Mouse (Mus musculus) adrenal gland, adult 18-20 months (tissue): ENCODE data around the gene Helz2. TPM values are rescaled to one million over a fixed set of nuclear protein-coding genes. Genes with fewer than 3 reads are reported as not detected.
A peak's percentile ranks its signal among the peaks of the same experiment; 100 is the strongest.

Experiments used
- DNase-seq, 2 experiments: peaks; one replicate each; pipeline ENCODE4 v3.0.0; 2021 to 2022; ENCODE audit warnings: low spot score in 2 of 2
- long read RNA-seq, 2 experiments: library from polyadenylated mRNA; stranded (forward); transcript quantifications; one replicate each; pipeline ENCODE4 v2.0.0; 2021
- total RNA-seq, 2 experiments: library from RNA; stranded (reverse); gene quantifications; 1 replicate in 1 of 2; 2 replicates in 1 of 2; pipeline ENCODE4 v1.2.3; 2021

Gene Helz2
- total RNA-seq, result 10 to 100 TPM; 21.6 to 23.7 TPM
- long read RNA-seq, experiment 1, partial matches to known transcripts, result 5 of 5 reads
- long read RNA-seq, experiment 1, other reads (novel, unspliced or antisense), result 0 of 5 reads
- long read RNA-seq, experiment 2, partial matches to known transcripts, result 1 of 1 reads
- long read RNA-seq, experiment 2, other reads (novel, unspliced or antisense), result 0 of 1 reads

DNA sequence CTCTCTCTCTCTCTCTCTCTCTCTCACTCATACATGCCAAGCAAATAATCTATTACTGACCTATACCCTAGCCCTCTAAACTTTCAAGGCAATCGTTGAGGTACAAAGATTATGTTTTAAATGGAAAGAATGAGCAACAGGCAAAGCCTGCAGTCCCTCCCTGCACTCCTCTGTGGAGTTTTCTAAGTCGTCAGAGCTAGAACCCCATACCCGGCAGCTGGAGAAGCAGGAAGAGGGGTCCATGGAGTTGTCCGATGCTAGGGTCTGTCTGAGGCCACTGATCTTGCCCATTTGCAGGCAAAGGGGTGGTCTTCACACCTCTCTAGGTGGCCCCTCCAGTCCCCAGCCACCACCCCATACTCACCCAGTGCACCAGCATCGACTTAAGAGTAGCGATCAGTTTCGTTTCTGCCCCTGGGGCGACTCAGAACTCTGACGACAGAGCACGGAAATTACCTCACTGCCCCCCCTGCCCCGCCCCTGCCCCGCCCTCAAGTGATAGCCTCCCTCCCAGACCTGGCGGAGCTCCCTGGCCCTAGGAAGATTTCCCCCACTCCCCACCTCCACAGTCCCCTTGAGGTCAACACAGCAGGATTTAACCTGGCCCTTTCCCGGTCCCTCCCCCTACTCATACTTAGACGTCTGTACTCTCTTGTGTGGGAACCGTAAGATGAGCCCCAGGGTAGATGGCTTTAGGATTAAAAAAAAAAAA, at the start of gene Helz2:
Gene Helz2, minus strand, starts transcription at position 426 of the 712 bp plus-strand sequence.
- DNase-seq, result peak; percentile 58

DNA sequence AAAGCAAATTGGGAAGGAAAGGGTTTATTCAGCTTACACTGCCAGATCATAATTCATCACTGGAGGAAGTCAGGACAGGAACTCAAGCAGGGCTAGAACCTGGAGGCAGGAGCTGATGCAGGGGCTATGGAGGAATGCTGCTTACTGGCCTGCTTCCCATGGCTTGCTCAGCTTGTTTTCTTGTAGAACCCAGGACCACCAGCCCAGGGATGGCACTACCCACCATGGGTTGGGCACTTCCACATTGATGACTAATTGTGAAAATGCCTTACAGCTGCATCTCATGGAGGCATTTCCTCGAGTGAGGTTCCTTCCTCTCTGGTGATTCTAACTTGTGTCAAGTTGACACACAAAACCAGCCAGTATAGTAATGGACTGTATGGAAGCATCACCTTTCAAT, 49.1 kb upstream of the Helz2 start:
- no peak for DNase-seq

- DNase-seq, result no peak
Observed at GRCm38 (mm10) chr2:181288691-181289090, 46.9 kb upstream of the Helz2 start.

DNA sequence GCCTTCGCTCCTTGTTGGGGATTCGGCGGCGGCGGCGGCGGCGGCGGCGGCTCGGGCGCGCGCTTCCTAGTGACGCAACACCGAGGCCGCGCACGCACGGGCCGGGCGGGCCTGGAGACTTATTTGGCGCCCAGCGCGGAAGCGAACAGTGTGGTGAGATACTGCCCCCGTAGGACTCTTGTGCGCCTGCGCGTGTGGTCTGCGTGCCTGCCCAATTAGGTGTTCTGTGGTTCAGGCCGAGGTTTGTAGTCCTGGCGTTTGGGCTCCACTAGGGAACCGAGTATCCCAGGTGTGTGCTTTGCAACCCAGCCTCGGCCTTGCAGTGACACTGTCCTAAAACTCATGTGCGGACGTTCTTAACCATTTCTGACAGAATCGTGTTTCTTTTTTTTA, 46.1 kb upstream of the Helz2 start, which contains the start of gene Gmeb2:
Gene Gmeb2, minus strand, starts transcription at position 78 of the 393 bp plus-strand sequence.
- DNase-seq, result peak; percentile 82 to 88

DNA sequence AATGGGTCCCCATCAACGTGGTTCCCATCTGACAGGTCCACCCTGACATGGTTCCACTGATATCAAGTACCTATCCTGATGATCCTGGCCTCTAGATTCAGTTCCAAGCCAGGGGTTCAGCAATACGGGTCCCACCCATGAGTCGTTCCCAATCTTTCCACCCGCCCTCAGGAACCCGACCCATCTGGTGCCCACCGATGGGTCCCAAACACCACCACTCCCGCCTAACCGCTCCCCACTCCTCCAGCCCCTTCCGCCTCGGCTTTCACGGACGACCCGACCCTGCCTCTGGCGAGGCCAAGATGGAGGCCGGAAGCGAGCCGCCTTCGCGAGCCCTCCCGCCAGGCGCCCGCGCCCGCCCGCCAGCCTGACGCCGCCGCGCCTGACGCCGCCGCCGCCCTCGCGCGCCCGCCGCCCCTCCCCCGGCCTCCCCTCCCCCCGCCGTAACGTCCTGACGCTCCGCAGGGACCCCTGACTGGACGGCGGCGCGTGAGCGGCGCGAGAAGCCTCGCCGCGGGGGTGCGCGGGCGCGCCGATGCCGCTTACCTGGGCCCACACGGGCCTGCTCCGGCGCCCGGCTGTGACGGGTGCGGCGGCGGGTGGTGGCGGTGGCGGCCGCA, 45.6 kb upstream of the Helz2 start:
- peak; percentile 81 to 88 for DNase-seq

GRCm38 (mm10) chr2:181286629-181287337, 45.0 kb upstream of the Helz2 start:
- DNase-seq, result no peak

- DNase-seq, result no peak
Observed at GRCm38 (mm10) chr2:181279968-181280367, 38.1 kb upstream of the Helz2 start.

GRCm38 (mm10) chr2:181277866-181278265, 36.0 kb upstream of the Helz2 start:
- DNase-seq, result no peak

DNA sequence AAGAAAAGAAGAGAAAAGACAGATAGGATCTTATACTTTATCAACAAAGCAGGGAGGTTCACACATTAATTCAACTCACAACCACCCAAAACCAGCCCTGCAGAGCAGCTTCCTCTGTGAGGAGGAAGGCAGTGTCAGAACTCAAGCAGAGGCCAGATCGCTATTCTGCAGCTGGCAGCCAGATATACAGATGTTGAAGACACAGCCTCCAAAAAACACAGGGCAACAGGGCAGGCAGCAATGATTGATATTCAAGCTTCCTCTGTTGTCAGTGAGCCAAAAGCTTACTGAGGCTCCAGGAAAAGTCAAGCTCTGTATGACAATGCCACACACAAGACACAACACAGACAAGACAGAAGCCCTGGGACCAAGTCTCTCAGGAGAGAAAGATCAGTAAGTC, 34.9 kb upstream of the Helz2 start:
- DNase-seq, result peak in 1 of 2 experiments; percentile 10

- no peak for DNase-seq
Observed at GRCm38 (mm10) chr2:181274639-181275038, 32.8 kb upstream of the Helz2 start.

GRCm38 (mm10) chr2:181273829-181274228, 32.0 kb upstream of the Helz2 start:
- DNase-seq, result no peak

- DNase-seq, result no peak
Observed at GRCm38 (mm10) chr2:181272092-181272491, 30.3 kb upstream of the Helz2 start.

GRCm38 (mm10) chr2:181266839-181267238, 25.0 kb upstream of the Helz2 start:
- no peak for DNase-seq

- no peak for DNase-seq
Observed at GRCm38 (mm10) chr2:181253248-181253647, 11.4 kb upstream of the Helz2 start.

DNA sequence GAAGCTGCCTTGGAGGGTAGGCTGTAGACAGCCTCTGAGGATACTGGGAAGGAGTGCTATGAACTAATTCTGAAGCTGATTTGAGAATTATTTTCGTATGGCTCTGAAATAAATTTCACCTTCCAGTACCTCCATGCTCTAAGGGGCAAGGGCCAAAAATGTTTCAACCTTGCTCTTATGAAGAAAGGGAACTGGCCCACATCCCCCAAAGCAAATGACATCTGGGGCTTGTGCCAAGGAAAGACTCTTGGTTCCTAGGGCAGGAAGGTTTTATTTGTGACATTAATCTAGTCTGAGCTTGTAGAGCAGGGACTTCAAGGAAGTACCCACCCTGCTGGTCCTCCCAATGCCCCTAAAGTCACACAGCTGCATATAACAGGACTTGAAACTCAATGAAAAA, 10.0 kb upstream of the Helz2 start:
- no peak for DNase-seq

- no peak for DNase-seq
Observed at GRCm38 (mm10) chr2:181249217-181249616, 7.4 kb upstream of the Helz2 start.

DNA sequence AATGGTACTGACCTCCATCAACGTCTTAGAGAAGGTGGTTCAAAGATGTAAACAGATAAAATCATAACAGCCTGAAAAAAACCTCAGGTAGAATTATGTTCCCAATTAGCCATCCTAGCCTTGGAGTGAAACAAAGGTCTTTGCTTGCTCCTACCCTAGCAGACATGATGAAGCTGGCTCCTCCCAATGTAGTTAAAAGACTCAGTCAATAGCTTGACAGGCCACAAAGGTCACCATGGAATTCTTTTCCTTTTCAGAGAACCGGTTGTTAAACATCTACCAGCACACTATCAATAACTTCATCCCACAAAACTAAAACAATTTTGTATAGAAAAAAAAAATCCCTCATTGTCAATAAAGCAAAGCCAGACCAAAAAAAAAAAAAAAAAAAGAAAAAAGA, 3.2 kb upstream of the Helz2 start:
- no peak for DNase-seq

DNA sequence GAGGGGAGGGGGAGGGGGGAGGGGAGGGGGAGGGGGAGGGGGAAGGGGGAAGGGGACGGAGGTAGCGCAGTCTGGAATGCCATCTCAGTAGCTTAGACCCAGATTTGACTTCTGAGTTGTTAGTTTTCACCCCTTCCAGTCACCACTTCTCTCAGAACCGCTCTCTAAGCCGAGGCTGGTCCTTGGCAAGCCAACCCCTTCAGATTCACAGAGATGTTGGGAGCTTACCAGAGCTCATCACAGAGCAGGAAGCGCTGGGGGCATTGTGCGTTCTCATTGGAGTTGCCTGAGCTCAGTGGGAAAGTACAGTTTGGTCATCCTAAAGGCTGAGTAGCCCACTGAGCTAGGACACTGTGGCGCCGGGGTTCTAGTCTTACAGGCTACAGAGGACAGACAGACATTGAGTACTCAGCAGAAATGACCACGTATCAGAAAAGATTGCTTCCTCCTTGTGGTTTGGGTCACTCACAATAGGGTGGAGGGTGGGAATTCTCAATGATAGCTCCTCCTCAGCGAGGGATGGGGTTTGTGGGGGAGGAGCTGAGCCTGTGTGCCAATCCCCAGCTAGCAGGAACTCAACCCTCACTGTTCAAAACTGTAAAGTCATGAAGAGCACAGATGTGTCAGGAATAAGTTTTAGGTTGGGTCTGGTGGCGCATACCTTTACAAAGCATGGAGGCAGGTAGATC, 2.0 kb upstream of the Helz2 start:
- DNase-seq, result no peak

DNA sequence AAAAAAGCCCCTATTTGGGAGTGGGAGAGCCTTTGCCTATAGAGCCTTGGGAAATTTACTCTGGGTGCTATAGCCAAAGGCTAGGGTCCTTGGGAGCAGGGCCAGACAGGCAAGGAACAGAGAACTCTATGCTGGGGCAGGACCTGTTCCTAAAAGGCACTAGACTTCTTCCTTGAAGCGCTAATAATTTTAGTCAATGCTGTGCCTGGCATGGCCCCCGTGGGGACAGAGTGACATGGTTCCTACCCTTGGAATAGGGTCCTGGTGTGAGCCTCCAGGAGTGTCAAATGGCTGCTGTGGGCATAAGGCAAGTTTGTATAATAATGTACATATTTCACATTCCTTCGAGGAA, 463 bp upstream of the Helz2 start:
- no peak for DNase-seq

- no peak for DNase-seq
Observed at GRCm38 (mm10) chr2:181240806-181241440, 904 bp downstream of the Helz2 start.

DNA sequence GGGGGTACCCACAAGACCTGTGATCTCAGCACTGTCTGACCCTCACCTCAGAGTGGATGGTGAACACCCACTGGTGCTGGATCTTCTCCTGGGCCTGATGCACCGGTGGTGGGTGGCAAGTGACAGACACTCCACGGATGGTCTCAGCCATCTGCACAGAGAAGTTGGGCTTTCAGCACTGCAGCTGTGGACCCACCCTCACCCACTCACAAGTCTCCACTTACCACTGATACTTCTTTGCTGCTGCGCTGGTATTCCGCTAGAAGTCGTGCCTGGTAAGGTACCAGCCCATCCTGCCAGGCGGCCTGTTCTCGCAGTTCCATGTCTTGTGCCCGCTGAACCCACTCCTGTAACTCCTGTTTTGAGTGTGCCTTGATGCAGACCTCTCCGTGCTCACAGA, 2.6 kb downstream of the Helz2 start:
- DNase-seq, result no peak
